Mouse (Mus musculus): ENCODE results near the gene 4833439L19Rik. TPM values are rescaled to one million over a fixed set of nuclear protein-coding genes. Genes with fewer than 3 reads are reported as not detected.

Gene 4833439L19Rik
- polyA plus RNA-seq, 1 experiment from 2014 or later: 126 TPM

- Histone ChIP-seq H3K36me3 (no peaks in the 10 kb centered on the region), H3K9me3 (no peaks in the 10 kb centered on the region), H3K9ac (peak within 1 kb of the TSS; percentile 73), H3K27ac (peak within 1 kb of the TSS; percentile 73), H3K27me3 (no peaks in the 10 kb centered on the region), H3K4me2 (peak within 1 kb of the TSS; percentile 95), H3K4me3 (peak within 1 kb of the TSS; percentile 68), H3K4me1 (peaks cover 12% of the 10 kb centered on the region)
- under 1% methylated on average over 100 of the region's 105 CpGs for WGBS
- ATAC-seq (ENCODE audit: borderline replicate concordance, extremely low read depth, low FRiP score, low TSS enrichment): peak; percentile 91
Observed at GRCm38 (mm10) chr13:54503604-54504521, 61.4 kb downstream of the 4833439L19Rik start, which contains the start of gene Simc1. Simc1 (plus strand) TSS chr13:54503779.

DNA sequence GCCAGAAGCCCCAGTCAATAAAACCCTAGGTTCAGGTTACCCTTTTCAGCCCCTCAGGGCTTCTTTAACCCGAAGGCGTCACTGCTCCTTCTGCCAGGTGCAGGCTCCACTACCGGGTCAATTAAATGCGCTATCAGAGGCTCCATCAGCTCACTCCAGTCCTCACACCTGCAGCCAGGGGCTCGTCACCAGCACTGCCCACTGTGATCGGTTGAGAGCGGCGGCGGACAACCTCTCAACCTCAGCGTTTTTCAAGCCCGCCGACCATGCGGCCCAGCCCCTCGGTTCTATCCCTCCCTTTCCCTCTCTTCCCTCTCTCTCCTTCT lies 62.0 kb downstream of the 4833439L19Rik start:
- no peak; the same call in 1 of the 2 replicates for ATAC-seq (ENCODE audit: borderline replicate concordance, extremely low read depth, low FRiP score, low TSS enrichment)
- Histone ChIP-seq H3K4me2 (peak overlapping the region; percentile 95), H3K27me3 (no peaks in the 10 kb centered on the region), H3K36me3 (no peaks in the 10 kb centered on the region), H3K9me3 (no peaks in the 10 kb centered on the region), H3K4me1 (peaks cover 12% of the 10 kb centered on the region), H3K9ac (peak overlapping the region; percentile 73; the same call in 1 of the 2 replicates), H3K4me3 (peak overlapping the region; percentile 68), H3K27ac (no peak overlapping the region)
- WGBS: 5% methylated on average over 14 of the region's 14 CpGs

- no peak for ATAC-seq (ENCODE audit: borderline replicate concordance, extremely low read depth, low FRiP score, low TSS enrichment)
- Histone ChIP-seq H3K9ac (no peak overlapping the region), H3K4me1 (peaks cover 12% of the 10 kb centered on the region), H3K36me3 (no peaks in the 10 kb centered on the region), H3K4me3 (no peak overlapping the region), H3K27me3 (no peaks in the 10 kb centered on the region), H3K9me3 (no peaks in the 10 kb centered on the region), H3K27ac (no peak overlapping the region), H3K4me2 (no peak overlapping the region)
- WGBS: 49% methylated on average over 3 of the region's 3 CpGs
Observed at GRCm38 (mm10) chr13:54501957-54502690, 63.1 kb downstream of the 4833439L19Rik start.

DNA sequence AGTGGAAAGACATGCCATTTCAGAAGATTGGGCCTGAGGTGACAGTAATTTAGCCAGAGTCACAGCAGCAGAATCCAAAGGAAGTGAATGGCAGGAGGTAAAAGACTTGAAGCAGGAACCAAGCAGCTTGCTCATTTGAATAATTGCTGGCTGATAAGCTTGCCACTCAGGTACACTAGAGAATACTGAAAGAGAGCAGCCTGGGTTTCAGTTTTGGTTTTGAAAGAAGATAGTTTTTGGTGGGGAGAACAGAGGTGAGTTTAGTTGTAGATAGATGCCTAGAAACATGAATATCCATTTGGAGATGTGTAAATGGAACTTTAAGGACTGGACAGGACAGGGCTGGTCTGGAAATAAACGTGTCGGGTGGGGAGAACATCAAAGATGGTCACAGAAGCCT lies 63.9 kb downstream of the 4833439L19Rik start:
- 46% methylated on average over 2 of the region's 2 CpGs for WGBS
- H3K27me3 ChIP-seq: no peaks in the 10 kb centered on the region
- H3K36me3 ChIP-seq: no peaks in the 10 kb centered on the region
- ATAC-seq (ENCODE audit: borderline replicate concordance, extremely low read depth, low FRiP score, low TSS enrichment): no peak
- H3K4me1 ChIP-seq: peaks cover 12% of the 10 kb centered on the region
- no peaks in the 10 kb centered on the region for H3K9me3 ChIP-seq
- no peak overlapping the region for H3K4me2 ChIP-seq
- H3K9ac ChIP-seq: no peak overlapping the region
- no peak overlapping the region for H3K4me3 ChIP-seq
- H3K27ac ChIP-seq: no peak overlapping the region

Small RNA genes within 50 kb of the gene (microRNA-seq; reads per million reads assigned to microRNA genes)
- not detected for gene Gm24195

Other genes starting within 250 kb of the 4833439L19Rik start
- 5.4 and 5.6 TPM in 2 replicates for gene Cplx2, start 194.1 kb downstream of the 4833439L19Rik start, polyA plus RNA-seq (2015; fragmentation: Nextera tagmentation; extraction: Ambion mirVana)
- gene Thoc3, start 96.6 kb downstream of the 4833439L19Rik start, polyA plus RNA-seq (2015; fragmentation: Nextera tagmentation; extraction: Ambion mirVana): 121 and 129 TPM in 2 replicates
- gene Simc1, start 61.7 kb downstream of the 4833439L19Rik start, polyA plus RNA-seq (2015; fragmentation: Nextera tagmentation; extraction: Ambion mirVana): 9.7 and 9.8 TPM in 2 replicates
- gene Arl10, start 9.6 kb upstream of the 4833439L19Rik start, polyA plus RNA-seq (2015; fragmentation: Nextera tagmentation; extraction: Ambion mirVana): 27.7 and 30.9 TPM in 2 replicates
- 78.2 and 78.8 TPM in 2 replicates for gene Nop16, start 24.7 kb upstream of the 4833439L19Rik start, polyA plus RNA-seq (2015; fragmentation: Nextera tagmentation; extraction: Ambion mirVana)
- 170 and 188 TPM in 2 replicates for gene Higd2a, start 24.8 kb upstream of the 4833439L19Rik start, polyA plus RNA-seq (2015; fragmentation: Nextera tagmentation; extraction: Ambion mirVana)
- 43.2 and 45.1 TPM in 2 replicates for gene Cltb, start 45.9 kb upstream of the 4833439L19Rik start, polyA plus RNA-seq (2015; fragmentation: Nextera tagmentation; extraction: Ambion mirVana)
- gene Faf2, start 56.3 kb upstream of the 4833439L19Rik start, polyA plus RNA-seq (2015; fragmentation: Nextera tagmentation; extraction: Ambion mirVana): 72.7 and 82.9 TPM in 2 replicates
- 52.2 and 53.0 TPM in 2 replicates for gene Rnf44, start 128.5 kb upstream of the 4833439L19Rik start, polyA plus RNA-seq (2015; fragmentation: Nextera tagmentation; extraction: Ambion mirVana)
- gene Cdhr2, start 136.0 kb upstream of the 4833439L19Rik start, polyA plus RNA-seq (2015; fragmentation: Nextera tagmentation; extraction: Ambion mirVana): 0.10 and 0.13 TPM in 2 replicates
- 0.24 and 0.42 TPM in 2 replicates for gene Gprin1, start 184.4 kb upstream of the 4833439L19Rik start, polyA plus RNA-seq (2015; fragmentation: Nextera tagmentation; extraction: Ambion mirVana)
- 0.21 TPM in 1 of 2 replicates, not detected in the other for gene Sncb, start 201.2 kb upstream of the 4833439L19Rik start, polyA plus RNA-seq (2015; fragmentation: Nextera tagmentation; extraction: Ambion mirVana)
- gene Eif4e1b, start 218.6 kb upstream of the 4833439L19Rik start, polyA plus RNA-seq (2015; fragmentation: Nextera tagmentation; extraction: Ambion mirVana): not detected in 2 replicates
- 17.0 and 18.1 TPM in 2 replicates for gene Tspan17, start 223.9 kb upstream of the 4833439L19Rik start, polyA plus RNA-seq (2015; fragmentation: Nextera tagmentation; extraction: Ambion mirVana)

Measured in lung, embryonic 15.5 days (tissue).